Mouse (Mus musculus) heart, embryonic 14.5 days (tissue): ENCODE results near the gene Snx20. TPM values are rescaled to one million over a fixed set of nuclear protein-coding genes. Genes with fewer than 3 reads are reported as not detected.

Experiments used
- ATAC-seq: fragments of 200-750 bp; cut with Nextera tagmentation; 2 replicates; pipeline ENCODE4 v1.8.0; 2017; ENCODE audit warnings: low read depth, moderate TSS enrichment; ENCODE audit not compliant: insufficient number of reproducible peaks, insufficient read depth, low FRiP score
- H3K27ac ChIP-seq, 2 experiments: fragments of 200-500 bp in 1 of 2; fragments of 300-500 bp in 1 of 2; sonication (generic) in 1 of 2; replicated peaks in 1 of 2; 2 replicates each; pipeline ENCODE4 v1.5.1; 2012 to 2014; ENCODE audit warnings: low read depth in 2 of 2, low read length in 2 of 2, control low read depth in 1 of 2, mild to moderate bottlenecking in 1 of 2, mixed read lengths in 1 of 2; ENCODE audit not compliant: control insufficient read depth in 1 of 2, insufficient read depth in 1 of 2
- H3K27me3 ChIP-seq: fragments of 300-500 bp; sonication (generic); 2 replicates; pipeline ENCODE4 v1.6.1; 2014; ENCODE audit warnings: mild to moderate bottlenecking, low read length, control low read depth; ENCODE audit not compliant: control insufficient read depth, insufficient read depth
- H3K36me3 ChIP-seq: fragments of 300-500 bp; sonication (generic); 2 replicates; pipeline ENCODE4 v1.6.1; 2014; ENCODE audit warnings: mild to moderate bottlenecking, control low read depth, low read length, mixed read lengths; ENCODE audit not compliant: control insufficient read depth, insufficient read depth
- H3K4me1 ChIP-seq, 2 experiments: fragments of 200-500 bp in 1 of 2; fragments of 300-500 bp in 1 of 2; sonication (generic) in 1 of 2; 2 replicates each; pipeline ENCODE4 v1.6.1; 2012 to 2014; ENCODE audit warnings: low read length in 2 of 2, control low read depth in 1 of 2, mixed read lengths in 1 of 2; ENCODE audit not compliant: control insufficient read depth in 2 of 2, insufficient read depth in 2 of 2
- H3K4me2 ChIP-seq: fragments of 300-500 bp; sonication (generic); 2 replicates; pipeline ENCODE4 v1.6.1; 2014; ENCODE audit warnings: mild to moderate bottlenecking, low read length
- H3K4me3 ChIP-seq, 2 experiments: fragments of 200-500 bp in 1 of 2; fragments of 300-500 bp in 1 of 2; sonication (generic) in 1 of 2; 2 replicates each; pipeline ENCODE4 v1.5.1; 2012 to 2014; ENCODE audit warnings: low read length in 2 of 2, mild to moderate bottlenecking in 2 of 2, control low read depth in 1 of 2, low read depth in 1 of 2, moderate library complexity in 1 of 2; ENCODE audit not compliant: control insufficient read depth in 1 of 2, insufficient read depth in 1 of 2
- H3K9ac ChIP-seq: fragments of 300-500 bp; sonication (generic); 2 replicates; pipeline ENCODE4 v1.6.1; 2014; ENCODE audit warnings: mild to moderate bottlenecking, low read length
- H3K9me3 ChIP-seq: fragments of 300-500 bp; sonication (generic); 2 replicates; pipeline ENCODE4 v1.6.1; 2016; ENCODE audit warnings: low read length, control low read depth; ENCODE audit not compliant: control insufficient read depth
- WGBS: fragments of 180-500 bp; shearing (Covaris S2); extraction: QIAGEN DNeasy Blood & Tissue Kit; methylation state at CpG from one replicate; pipeline ENCODE4 v1.1.7; 2014; 5-methylcytosine and 5-hydroxymethylcytosine counted together
- polyA plus RNA-seq: library from polyadenylated mRNA; unstranded; fragments of >200 nt; fragmentation: Nextera tagmentation; extraction: Ambion mirVana; gene quantifications from 2 replicates; pipeline ENCODE4 v1.2.1, GENCODE M21; 2014

Gene Snx20
- polyA plus RNA-seq, 1 experiment from 2014 or later: 1.7 TPM

GRCm38 (mm10) chr8:88671575-88671974 lies 35.6 kb upstream of the Snx20 start:
- H3K27me3 ChIP-seq: 0 out of 2 replicates have a peak, but pooled peaks cover 2% of the 10 kb centered on the region
- no peak for ATAC-seq
- H3K36me3 ChIP-seq: no peaks in the 10 kb centered on the region
- H3K9me3 ChIP-seq: no peaks in the 10 kb centered on the region
- H3K27ac ChIP-seq: no peak overlapping the region
- no peak overlapping the region for H3K4me3 ChIP-seq
- H3K4me2 ChIP-seq: no peak overlapping the region
- no peak overlapping the region for H3K9ac ChIP-seq
- 79% methylated on average over 10 of the region's 10 CpGs for WGBS
- H3K4me1 ChIP-seq: no peaks in the 10 kb centered on the region

- Histone ChIP-seq H3K36me3 (no peaks in the 10 kb centered on the region), H3K9me3 (no peaks in the 10 kb centered on the region), H3K4me3 (no peak overlapping the region), H3K27me3 (no peaks in the 10 kb centered on the region), H3K4me2 (no peak overlapping the region), H3K27ac (no peak overlapping the region), H3K4me1 (no peaks in the 10 kb centered on the region), H3K9ac (no peak overlapping the region)
- WGBS: 78% methylated on average over 6 of the region's 6 CpGs
- ATAC-seq: no peak
Observed at GRCm38 (mm10) chr8:88670782-88671181, 34.9 kb upstream of the Snx20 start.

DNA sequence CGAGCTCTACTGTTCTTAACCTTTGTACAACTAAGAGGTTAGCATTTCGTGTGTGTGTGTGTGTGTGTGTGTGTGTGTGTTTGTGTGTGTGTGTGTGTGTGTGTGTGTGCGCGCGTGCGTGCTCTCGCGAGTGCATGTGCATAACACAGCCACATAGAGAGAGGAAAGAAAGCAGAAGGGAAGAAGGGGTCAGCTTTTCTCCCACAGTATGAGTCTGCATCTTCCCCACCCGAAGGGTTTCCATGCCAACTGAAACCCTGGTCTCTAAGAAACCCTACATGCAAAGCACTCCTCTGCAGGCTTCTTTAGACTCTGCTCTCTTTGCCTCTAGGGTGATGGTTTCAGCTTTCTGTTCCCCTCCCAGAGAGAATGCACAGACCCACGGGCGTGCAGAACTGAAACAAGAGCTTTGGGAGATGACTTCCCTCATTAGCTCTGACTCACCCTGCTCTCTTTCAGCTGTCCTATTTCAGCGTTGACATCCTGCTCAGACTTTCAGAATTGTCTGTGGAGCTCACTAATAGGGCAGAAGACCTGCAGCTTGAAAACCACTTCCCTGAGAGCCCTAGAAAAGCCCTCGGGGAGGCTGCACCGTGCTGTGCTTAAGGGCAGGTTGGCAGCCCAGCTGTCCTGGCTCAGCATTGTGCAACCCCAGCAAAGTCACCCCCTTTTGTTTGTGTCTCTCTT lies 32.6 kb upstream of the Snx20 start:
- Histone ChIP-seq H3K4me3 (no peak overlapping the region), H3K9me3 (no peaks in the 10 kb centered on the region), H3K36me3 (no peaks in the 10 kb centered on the region), H3K27me3 (no peaks in the 10 kb centered on the region), H3K27ac (no peak overlapping the region), H3K4me1 (no peaks in the 10 kb centered on the region), H3K4me2 (no peak overlapping the region), H3K9ac (no peak overlapping the region)
- ATAC-seq: no peak
- WGBS: 66% methylated on average over 14 of the region's 14 CpGs

- ATAC-seq: no peak
- Histone ChIP-seq H3K4me1 (no peaks in the 10 kb centered on the region), H3K27me3 (no peaks in the 10 kb centered on the region), H3K9me3 (no peaks in the 10 kb centered on the region), H3K9ac (no peak overlapping the region), H3K27ac (no peak overlapping the region), H3K4me3 (no peak overlapping the region), H3K4me2 (no peak overlapping the region), H3K36me3 (no peaks in the 10 kb centered on the region)
- 24% methylated on average over 1 of the region's 1 CpGs for WGBS
Observed at GRCm38 (mm10) chr8:88666435-88666834, 30.5 kb upstream of the Snx20 start.

- H3K27me3 ChIP-seq: no peaks in the 10 kb centered on the region
- H3K9ac ChIP-seq: no peak overlapping the region
- no peaks in the 10 kb centered on the region for H3K36me3 ChIP-seq
- no peak overlapping the region for H3K4me2 ChIP-seq
- 69% methylated on average over 19 of the region's 19 CpGs for WGBS
- H3K4me1 ChIP-seq: no peaks in the 10 kb centered on the region
- no peak overlapping the region for H3K27ac ChIP-seq
- H3K4me3 ChIP-seq: no peak overlapping the region
- no peaks in the 10 kb centered on the region for H3K9me3 ChIP-seq
- no peak for ATAC-seq
Observed at GRCm38 (mm10) chr8:88664947-88665346, 29.0 kb upstream of the Snx20 start.

- Histone ChIP-seq H3K9ac (no peak overlapping the region), H3K4me2 (no peak overlapping the region), H3K4me1 (no peaks in the 10 kb centered on the region), H3K9me3 (no peaks in the 10 kb centered on the region), H3K27me3 (no peaks in the 10 kb centered on the region), H3K4me3 (no peak overlapping the region), H3K36me3 (no peaks in the 10 kb centered on the region), H3K27ac (no peak overlapping the region)
- no peak for ATAC-seq
- 80% methylated on average over 16 of the region's 16 CpGs for WGBS
Observed at GRCm38 (mm10) chr8:88664121-88664520, 28.2 kb upstream of the Snx20 start.

DNA sequence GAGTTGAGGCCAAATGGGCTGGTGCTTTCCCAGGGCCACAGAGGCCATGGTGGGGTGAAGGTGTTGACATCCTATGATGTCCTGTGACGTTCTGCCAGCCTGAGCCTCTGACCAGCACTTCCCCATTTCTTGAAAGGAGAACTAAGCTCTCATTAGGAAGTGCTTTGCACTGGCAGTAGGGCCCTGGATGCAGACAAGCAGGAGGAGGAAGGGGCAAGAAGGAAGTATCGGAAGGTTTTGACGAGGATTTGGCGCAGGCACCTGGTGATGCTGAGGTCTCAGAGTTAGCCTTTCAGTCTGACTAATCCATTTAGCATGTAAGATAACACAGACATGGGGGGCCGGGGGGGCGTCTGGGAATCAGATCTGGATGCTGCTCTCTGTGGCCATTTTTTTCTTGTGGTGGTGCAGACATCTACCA lies 26.5 kb upstream of the Snx20 start:
- no peak overlapping the region for H3K4me2 ChIP-seq
- 40% methylated on average over 6 of the region's 6 CpGs for WGBS
- H3K9ac ChIP-seq: no peak overlapping the region
- H3K27me3 ChIP-seq: no peaks in the 10 kb centered on the region
- H3K4me1 ChIP-seq: no peaks in the 10 kb centered on the region
- no peaks in the 10 kb centered on the region for H3K9me3 ChIP-seq
- ATAC-seq: no peak
- H3K36me3 ChIP-seq: no peaks in the 10 kb centered on the region
- H3K27ac ChIP-seq: no peak overlapping the region
- no peak overlapping the region for H3K4me3 ChIP-seq

GRCm38 (mm10) chr8:88659873-88660272 lies 23.9 kb upstream of the Snx20 start:
- Histone ChIP-seq H3K36me3 (no peaks in the 10 kb centered on the region), H3K9me3 (no peaks in the 10 kb centered on the region), H3K27ac (no peak overlapping the region), H3K4me3 (no peak overlapping the region), H3K4me1 (no peaks in the 10 kb centered on the region), H3K9ac (no peak overlapping the region), H3K4me2 (no peak overlapping the region), H3K27me3 (no peaks in the 10 kb centered on the region)
- 87% methylated on average over 3 of the region's 3 CpGs for WGBS
- no peak for ATAC-seq
